Mouse (Mus musculus): ENCODE results near the gene Slc9a1. TPM values are rescaled to one million over a fixed set of nuclear protein-coding genes. Genes with fewer than 3 reads are reported as not detected.

Gene Slc9a1
- polyA plus RNA-seq (2012; rRNA removed): 22.0 and 22.8 TPM in 2 replicates

DNA sequence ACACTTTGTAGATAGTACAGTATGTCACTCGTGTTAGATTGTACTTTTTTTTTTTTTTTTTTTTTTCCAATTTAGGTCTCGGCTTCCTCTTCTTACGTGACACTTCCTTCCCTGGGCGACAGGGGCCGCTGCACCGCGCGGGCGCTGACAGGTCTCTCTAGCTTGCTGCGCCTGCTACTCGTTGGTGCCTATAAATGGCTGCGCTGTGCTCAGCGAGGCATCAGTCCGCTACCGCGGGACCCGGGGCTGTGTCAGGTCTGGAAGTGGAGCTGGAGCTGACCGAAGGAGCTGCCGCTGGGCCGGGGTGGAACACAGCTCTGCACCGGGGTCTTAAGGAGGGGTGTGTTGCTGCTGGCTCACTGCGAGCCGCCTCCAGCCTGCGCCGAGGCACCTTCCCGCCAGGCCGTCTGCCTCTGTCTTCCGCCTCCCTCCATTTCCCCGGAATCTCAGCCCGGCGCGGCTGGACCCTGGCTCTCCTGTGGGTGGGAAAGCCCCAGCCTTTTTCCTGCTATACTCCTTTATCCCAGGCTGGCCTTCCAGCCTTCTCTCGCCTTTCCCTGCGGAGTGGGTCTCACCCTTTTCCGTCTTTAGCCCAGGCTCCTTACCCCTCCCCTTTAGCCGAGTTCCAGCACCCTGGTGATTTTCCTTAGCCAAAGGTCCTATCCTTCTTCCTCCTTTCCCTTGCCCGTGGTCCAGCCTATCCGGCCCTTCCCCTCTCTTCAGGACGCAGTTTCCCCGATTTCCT lies at the start of gene Slc9a1:
Gene Slc9a1 (plus strand): TSS at position 154 of the 745 bp plus-strand sequence.

GRCm38 (mm10) chr4:133353367-133354365 lies 15.8 kb upstream of the Slc9a1 start, which contains the start of gene Wdtc1:
Gene Wdtc1, minus strand, starts transcription at chr4:133353481.

Other genes with a start within 250 kb of the Slc9a1 start
- 20.0 and 37.5 TPM in 2 replicates for gene Wasf2, start 239.2 kb upstream of the Slc9a1 start, polyA plus RNA-seq (2012; rRNA removed)
- 0.77 and 1.1 TPM in 2 replicates for gene Cd164l2, start 157.6 kb upstream of the Slc9a1 start, polyA plus RNA-seq (2012; rRNA removed)
- gene Gpr3, start 157.2 kb upstream of the Slc9a1 start, polyA plus RNA-seq (2012; rRNA removed): 0.22 and 0.66 TPM in 2 replicates
- gene Map3k6, start 128.9 kb upstream of the Slc9a1 start, polyA plus RNA-seq (2012; rRNA removed): 2.6 and 3.4 TPM in 2 replicates
- 1.3 and 1.4 TPM in 2 replicates for gene Sytl1, start 106.6 kb upstream of the Slc9a1 start, polyA plus RNA-seq (2012; rRNA removed)
- 69.7 and 91.3 TPM in 2 replicates for gene Tmem222, start 91.9 kb upstream of the Slc9a1 start, polyA plus RNA-seq (2012; rRNA removed)
- 24.7 and 27.9 TPM in 2 replicates for gene Wdtc1, start 16.2 kb upstream of the Slc9a1 start, polyA plus RNA-seq (2012; rRNA removed)
- gene Tent5b, start 110.4 kb downstream of the Slc9a1 start, polyA plus RNA-seq (2012; rRNA removed): 0.19 and 0.42 TPM in 2 replicates
- gene Trnp1, start 128.8 kb downstream of the Slc9a1 start, polyA plus RNA-seq (2012; rRNA removed): 1.3 and 1.6 TPM in 2 replicates
- 0.53 and 0.96 TPM in 2 replicates for gene Kdf1, start 149.3 kb downstream of the Slc9a1 start, polyA plus RNA-seq (2012; rRNA removed)
- gene Nudc, start 176.3 kb downstream of the Slc9a1 start, polyA plus RNA-seq (2012; rRNA removed): 277 and 611 TPM in 2 replicates
- 0.14 TPM in 2 replicates for gene Nr0b2, start 183.7 kb downstream of the Slc9a1 start, polyA plus RNA-seq (2012; rRNA removed)
- 9.0 and 20.6 TPM in 2 replicates for gene Gpatch3, start 205.0 kb downstream of the Slc9a1 start, polyA plus RNA-seq (2012; rRNA removed)
- 35.2 and 59.0 TPM in 2 replicates for gene Gpn2, start 214.7 kb downstream of the Slc9a1 start, polyA plus RNA-seq (2012; rRNA removed)
- 8.4 and 8.6 TPM in 2 replicates for gene Sfn, start 232.5 kb downstream of the Slc9a1 start, polyA plus RNA-seq (2012; rRNA removed)

Measured in central nervous system, embryonic 11.5 days (tissue).